Mouse (Mus musculus): ENCODE results near the gene Chp1.
A peak's percentile ranks its signal among the peaks of the same experiment; 100 is the strongest.
"Not testable (repeated sequence)": the region's sequence is repeated elsewhere in the genome, so short reads cannot be mapped to it uniquely, and the experiment has no call there.

Chp1 gene

GRCm38 (mm10) chr2:119547522-119548370 lies at the start of gene Chp1, which contains the start of gene Exd1:
Gene Chp1 (plus strand): TSS chr2:119547697.
Gene Exd1 (minus strand): TSS chr2:119547627.
- DNase-seq (ENCODE audit: low spot score in 2 of 2): peak; percentile 98

DNA sequence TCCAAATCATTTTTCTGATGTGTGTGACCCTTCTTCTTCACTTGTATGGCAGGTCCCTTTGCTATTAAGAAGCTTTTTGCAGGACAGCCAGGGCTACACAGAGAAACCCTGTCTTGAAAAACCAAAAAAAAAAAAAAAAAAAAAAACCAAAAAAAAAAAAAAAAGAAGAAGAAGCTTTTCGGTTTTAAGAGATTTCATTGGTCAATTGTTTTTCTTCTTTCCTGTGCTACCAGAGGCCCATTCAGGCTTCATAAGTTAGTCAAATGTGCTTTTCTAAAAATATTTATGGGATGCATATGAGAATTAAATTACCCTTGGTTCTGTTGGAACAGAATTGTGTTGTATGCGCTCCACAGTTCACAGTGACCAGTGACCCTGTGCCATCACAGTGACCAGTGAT lies 48.6 kb upstream of the Chp1 start:
- no peak for DNase-seq (ENCODE audit: low spot score in 2 of 2)

GRCm38 (mm10) chr2:119500965-119501652 lies 46.4 kb upstream of the Chp1 start:
- DNase-seq (ENCODE audit: low spot score in 2 of 2): no peak

GRCm38 (mm10) chr2:119507108-119507507 lies 40.4 kb upstream of the Chp1 start:
- no peak for DNase-seq (ENCODE audit: low spot score in 2 of 2)

DNA sequence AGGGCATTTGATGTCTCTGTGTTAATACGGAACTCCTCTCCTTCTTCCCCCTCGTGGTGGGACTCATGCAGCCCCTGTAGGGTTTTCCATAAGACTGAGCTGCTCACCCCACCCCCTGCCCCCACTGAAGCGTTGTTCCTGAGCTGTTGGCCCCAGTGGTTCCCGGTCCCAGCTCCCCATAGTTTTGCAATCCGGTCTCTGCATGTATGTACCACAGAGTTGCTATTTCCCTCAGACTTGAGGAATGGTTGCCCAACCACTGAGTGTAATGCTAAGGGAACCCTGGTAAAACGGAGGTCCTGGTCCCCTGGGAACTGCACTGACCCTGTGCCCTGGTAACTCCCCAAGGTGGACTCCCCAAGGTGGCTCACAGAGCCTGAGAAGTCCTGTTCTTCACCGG lies 39.0 kb upstream of the Chp1 start:
- DNase-seq (ENCODE audit: low spot score in 2 of 2): not testable (repeated sequence)

GRCm38 (mm10) chr2:119510856-119511255 lies 36.6 kb upstream of the Chp1 start:
- DNase-seq (ENCODE audit: low spot score in 2 of 2): no peak

DNA sequence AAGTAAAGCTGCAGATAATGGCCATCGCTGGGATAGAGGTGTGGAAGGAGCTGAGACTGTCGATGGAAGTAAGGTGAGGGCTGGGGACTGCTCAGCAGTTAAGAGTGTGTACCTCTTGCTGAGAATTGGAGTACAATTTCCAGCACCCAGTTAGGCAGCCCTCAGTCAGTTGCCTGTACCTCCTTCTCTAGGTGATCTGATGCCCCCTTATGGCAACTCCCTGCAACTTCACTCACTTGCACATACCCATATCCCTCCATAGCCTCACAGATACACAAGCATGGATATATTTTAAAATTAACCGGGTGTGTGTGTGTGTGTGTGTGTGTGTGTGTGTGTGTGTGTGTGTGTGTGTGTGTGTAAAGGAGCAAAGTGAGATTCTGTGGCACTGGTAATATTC lies 35.2 kb upstream of the Chp1 start:
- DNase-seq (ENCODE audit: low spot score in 2 of 2): no peak

DNA sequence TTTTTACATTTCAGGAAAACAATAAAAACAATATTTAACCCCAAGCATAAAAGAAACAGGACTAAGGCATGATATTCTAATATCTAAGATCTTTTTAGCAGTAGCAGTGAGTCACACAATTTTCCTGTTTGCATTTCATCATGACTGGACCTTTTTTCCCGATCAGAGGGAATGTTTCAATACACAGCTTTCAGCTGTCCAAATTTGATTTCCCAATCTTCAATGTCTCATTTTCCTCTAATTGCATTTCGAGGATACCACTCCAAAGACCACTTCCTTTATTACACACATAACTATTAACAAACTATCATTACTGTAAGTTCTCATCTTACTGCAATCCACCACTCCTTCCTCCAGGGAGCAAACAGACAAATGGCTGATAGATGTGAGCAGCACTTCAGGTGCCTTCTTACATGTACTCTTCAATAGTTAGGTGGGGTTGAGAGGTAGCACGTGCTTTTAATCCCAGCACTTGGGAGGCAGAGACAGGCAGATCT lies 33.4 kb upstream of the Chp1 start:
- DNase-seq (ENCODE audit: low spot score in 2 of 2): no peak

GRCm38 (mm10) chr2:119516811-119517210 lies 30.7 kb upstream of the Chp1 start:
- peak; percentile 16 to 34 for DNase-seq (ENCODE audit: low spot score in 2 of 2)

DNA sequence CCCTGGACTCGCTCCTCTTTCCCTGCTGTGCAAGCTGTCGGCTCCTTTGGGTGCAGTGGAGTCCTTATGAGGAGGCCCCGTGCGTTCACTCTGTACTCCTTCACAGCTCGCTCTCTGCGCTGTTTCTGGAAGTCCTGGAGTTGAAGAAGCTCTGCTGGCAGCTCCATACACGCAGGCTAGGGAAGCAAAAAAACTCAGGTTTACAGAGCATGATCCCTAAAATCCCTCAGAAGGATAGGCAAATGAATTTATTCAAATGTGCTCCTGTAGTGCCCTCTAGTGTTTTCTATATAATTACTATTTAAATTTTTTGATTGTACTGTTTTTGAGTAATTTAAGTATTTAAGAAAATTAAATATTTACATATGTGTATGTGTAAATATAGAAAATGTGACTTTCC lies 26.9 kb upstream of the Chp1 start:
- DNase-seq (ENCODE audit: low spot score in 2 of 2): no peak

- DNase-seq (ENCODE audit: low spot score in 2 of 2): no peak
Observed at GRCm38 (mm10) chr2:119523836-119524235, 23.7 kb upstream of the Chp1 start.

GRCm38 (mm10) chr2:119525422-119525821 lies 22.1 kb upstream of the Chp1 start:
- no peak for DNase-seq (ENCODE audit: low spot score in 2 of 2)

DNA sequence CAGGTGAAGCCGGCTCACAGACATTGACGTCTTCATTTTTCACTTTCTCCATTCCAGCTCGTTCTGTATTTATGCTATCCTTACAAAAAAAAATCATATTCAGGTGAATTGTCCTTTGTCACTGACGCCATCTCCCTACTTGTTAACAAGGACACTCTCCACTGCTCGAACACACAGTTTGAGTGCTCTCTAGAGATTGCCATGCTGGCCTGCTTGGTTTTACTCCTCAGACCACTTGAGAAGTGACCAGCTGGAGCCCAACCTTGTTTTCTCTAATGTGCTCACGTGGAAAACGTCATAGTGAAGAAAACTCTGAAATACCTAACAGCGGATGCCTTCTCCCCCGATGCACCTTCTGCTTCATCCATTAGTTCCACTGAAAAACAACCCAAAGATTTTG lies 8.7 kb upstream of the Chp1 start:
- DNase-seq (ENCODE audit: low spot score in 2 of 2): no peak

- DNase-seq (ENCODE audit: low spot score in 2 of 2): peak; percentile 61 to 66
Observed at GRCm38 (mm10) chr2:119542106-119542505, 5.4 kb upstream of the Chp1 start.

DNA sequence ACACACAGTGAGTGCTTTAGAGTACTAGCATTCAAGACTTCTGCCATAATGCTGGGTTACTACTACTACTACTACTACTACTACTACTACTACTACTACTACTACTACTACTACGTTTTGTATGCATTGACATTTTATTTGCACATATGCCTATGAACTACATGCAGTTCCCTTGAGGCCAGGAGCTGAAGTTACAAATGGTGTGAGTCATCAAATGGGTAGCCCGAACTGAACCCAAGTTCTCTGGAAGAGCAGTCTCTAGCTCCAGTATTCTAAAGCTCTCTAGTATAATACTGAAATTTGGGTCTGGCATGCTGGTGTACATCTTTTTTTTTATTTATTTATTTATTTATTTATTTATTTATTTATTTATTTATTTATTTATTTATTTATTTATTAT lies 3.8 kb upstream of the Chp1 start:
- no peak for DNase-seq (ENCODE audit: low spot score in 2 of 2)

DNA sequence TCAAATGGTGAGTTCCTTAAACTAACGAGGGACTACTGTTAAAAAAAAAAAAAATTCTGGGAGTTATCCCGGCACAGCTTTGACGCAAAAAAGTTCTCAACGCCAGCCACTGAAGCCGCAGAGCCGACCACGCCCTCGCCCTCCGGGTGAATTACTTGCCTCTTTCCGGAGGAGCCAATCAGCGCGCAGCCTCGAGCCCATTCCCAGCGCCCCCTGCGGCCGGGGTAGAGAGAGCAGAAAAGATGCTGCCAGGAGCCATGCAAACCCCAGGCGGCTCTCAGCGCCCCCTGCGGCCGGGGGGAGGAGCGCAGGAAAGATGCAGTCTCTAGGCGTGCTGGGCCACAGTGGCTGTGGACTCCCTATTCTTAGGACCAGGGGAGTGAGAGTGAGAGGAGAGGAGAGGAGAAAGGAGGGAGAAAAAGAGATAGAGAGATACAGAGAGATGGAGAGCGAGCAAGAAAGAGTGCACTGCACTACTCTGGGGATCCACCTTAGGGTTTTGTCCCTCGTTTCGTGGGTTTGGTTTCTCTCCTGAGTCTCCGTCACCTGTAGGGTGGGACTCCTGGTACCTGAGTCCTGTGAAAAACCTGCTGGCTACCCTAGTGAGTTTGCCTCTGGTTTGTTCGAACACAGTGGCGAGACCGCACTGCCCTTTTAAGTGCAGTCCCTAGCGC lies 512 bp upstream of the Chp1 start:
- peak; percentile 77 to 86 for DNase-seq (ENCODE audit: low spot score in 2 of 2)

DNA sequence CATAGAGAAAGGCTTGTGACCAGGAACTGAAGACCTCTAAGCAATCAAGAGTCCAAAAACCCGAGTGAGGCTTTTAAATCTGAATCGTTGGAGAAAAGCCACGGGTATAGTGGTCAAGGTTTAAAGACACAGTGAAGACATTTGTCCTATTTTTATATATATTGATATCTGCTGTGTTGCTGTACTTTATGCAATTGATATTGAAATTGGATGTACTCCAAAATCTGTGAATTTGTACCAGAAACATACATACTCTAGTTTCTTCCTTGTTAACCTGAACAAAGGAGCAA lies 819 bp downstream of the Chp1 start:
- no peak for DNase-seq (ENCODE audit: low spot score in 2 of 2)

DNA sequence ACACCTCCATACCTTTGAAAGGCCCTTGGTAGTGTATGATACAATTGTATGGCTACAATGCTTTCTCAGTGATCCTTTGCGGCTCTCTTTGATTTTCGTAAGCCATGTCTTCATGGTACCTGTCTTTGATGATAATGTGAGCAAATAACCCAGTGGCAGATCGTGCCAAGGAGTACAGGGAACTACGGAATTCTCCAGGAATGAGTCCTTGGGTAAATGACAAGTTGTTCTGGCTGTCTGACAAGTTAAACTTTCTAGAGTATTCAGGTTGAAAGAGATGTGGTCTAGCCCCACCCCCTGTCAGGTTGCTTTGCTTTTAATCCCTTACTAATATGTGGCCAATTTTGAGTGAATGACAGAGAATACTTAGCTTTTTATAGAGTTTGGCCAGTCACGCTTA lies 1.2 kb downstream of the Chp1 start:
- no peak for DNase-seq (ENCODE audit: low spot score in 2 of 2)

- DNase-seq (ENCODE audit: low spot score in 2 of 2): no peak
Observed at GRCm38 (mm10) chr2:119549678-119550077, 2.2 kb downstream of the Chp1 start.

GRCm38 (mm10) chr2:119558039-119558438 lies 10.5 kb downstream of the Chp1 start:
- DNase-seq (ENCODE audit: low spot score in 2 of 2): no peak

DNA sequence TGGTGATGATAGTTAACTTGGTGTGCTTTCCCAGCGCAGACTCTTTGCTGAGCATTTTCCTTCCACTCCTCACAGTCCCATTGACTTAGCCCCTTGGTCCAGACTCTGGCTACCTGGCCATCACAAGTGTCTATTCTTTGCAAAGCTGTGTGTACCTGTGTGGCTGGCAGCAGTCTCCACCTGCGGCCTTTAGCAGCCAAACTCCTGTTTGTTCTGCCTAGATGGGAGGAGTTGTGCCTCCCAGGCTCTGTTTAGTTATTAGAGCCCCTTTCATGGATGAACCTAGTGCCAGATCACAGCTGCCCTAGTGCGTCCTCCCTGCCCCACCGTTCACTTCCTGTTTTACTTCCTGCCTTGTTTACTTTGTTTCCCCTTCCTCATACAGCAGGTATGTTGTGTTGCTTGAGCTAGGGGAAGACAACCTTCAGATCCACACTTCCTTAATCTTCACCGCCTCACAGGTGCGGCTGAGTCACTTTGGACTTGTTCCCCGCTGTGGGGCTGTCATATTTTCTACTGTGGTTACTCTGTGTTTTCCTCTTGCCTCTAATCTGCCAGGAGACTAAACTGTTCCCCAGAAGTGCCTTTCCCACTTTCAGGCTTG lies 11.3 kb downstream of the Chp1 start:
- peak; percentile 47 to 55 for DNase-seq (ENCODE audit: low spot score in 2 of 2)

DNA sequence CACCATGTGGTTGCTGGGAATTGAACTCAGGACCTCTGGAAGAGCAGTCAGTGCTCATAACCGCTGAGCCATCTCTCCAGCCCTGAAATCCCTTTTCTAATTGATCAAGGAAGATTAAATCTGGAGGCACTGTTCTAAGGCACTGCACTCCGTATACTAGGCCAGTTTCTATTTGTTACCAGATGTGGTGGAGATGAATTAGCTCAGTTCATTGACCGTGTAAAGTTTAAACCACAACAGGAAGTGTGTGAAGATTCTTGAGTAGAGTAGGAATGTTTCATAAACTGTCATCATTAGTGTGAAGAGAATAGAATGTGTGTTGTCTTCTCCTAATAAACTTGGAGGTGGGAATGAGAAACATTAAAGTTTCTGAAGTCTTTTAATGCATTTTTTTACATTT lies 14.3 kb downstream of the Chp1 start:
- peak in 1 of 2 experiments; percentile 13 for DNase-seq (ENCODE audit: low spot score in 2 of 2)
